Mouse (Mus musculus) CH12.LX (cell line): Measurements from ENCODE around the gene Olfr1329.

Experiments
- CHD2 ChIP-seq: IDR thresholded peaks from 2 replicates; pipeline ENCODE4 v1.6.1; 2011; ENCODE audit warnings: low read length, improper control_type of control experiment
- CTCF ChIP-seq, 2 experiments: IDR thresholded peaks in 1 of 2; conservative IDR thresholded peaks in 1 of 2; 2 replicates each; pipeline ENCODE4 v1.5.1; 2011 to 2012; ENCODE audit warnings: low read depth in 2 of 2, low read length in 2 of 2, improper control_type of control experiment in 1 of 2, inconsistent platforms in 1 of 2, mild to moderate bottlenecking in 1 of 2, moderate library complexity in 1 of 2
- EP300 ChIP-seq: IDR thresholded peaks from 2 replicates; pipeline ENCODE4 v1.6.1; 2011; ENCODE audit warnings: low read length, improper control_type of control experiment
- MAFK ChIP-seq: IDR thresholded peaks from 2 replicates; pipeline ENCODE4 v1.6.1; 2011; ENCODE audit warnings: low read length, improper control_type of control experiment; ENCODE audit not compliant: insufficient replicate concordance
- POLR2A ChIP-seq: IDR thresholded peaks from 2 replicates; pipeline ENCODE4 v1.6.1; 2011; ENCODE audit warnings: low read depth, mild to moderate bottlenecking, improper control_type of control experiment, low read length
- ZKSCAN1 ChIP-seq: IDR thresholded peaks from 2 replicates; pipeline ENCODE4 v1.6.1; 2012; ENCODE audit warnings: low read depth, inconsistent platforms, low read length, improper control_type of control experiment, borderline replicate concordance
- ZNF384 ChIP-seq: IDR thresholded peaks from 2 replicates; pipeline ENCODE4 v1.6.1; 2012; ENCODE audit warnings: low read depth, low read length, improper control_type of control experiment, inconsistent platforms

GRCm38 (mm10) chr4:118938512-118938911 is 21.2 kb upstream of the Olfr1329 start, which contains the start of gene Olfr1328:
- TF ChIP-seq CTCF (conservative IDR thresholded peaks at IDR 0.05 in 1 of 2, IDR thresholded peaks at IDR 0.05 in 1 of 2; ENCODE audit: low read depth in 2 of 2, low read length in 2 of 2): no peak
- TF ChIP-seq POLR2A: no peak
- TF ChIP-seq EP300: no peak
- no peak for TF ChIP-seq ZKSCAN1
- TF ChIP-seq ZNF384: no peak
- no peak for TF ChIP-seq CHD2
- no peak for TF ChIP-seq MAFK
